ENCODE assay signal across 20 mouse cellular contexts in genomic region chr11:35177564-35177963, GRCm38 (mm10). TPM values are rescaled to one million over a fixed set of nuclear protein-coding genes. Genes with fewer than 3 reads are reported as not detected.
DNase-seq lines count a peak whose midpoint lies in the region; ATAC-seq and TF ChIP-seq lines count a peak whose summit lies in the region.
"Had no signal": no experiment of that assay in that cellular context is flagged by ENCODE, and none has a peak within 500 bp of the region (broad histone marks: within the 10 kb centered on the region; RNA-seq: fewer than 3 reads in every experiment).

No protein-coding gene starts in this region.

- no peak overlapping the region for H3K4me2 ChIP-seq in lung, embryonic 14.5 days
- H3K4me2 ChIP-seq: hindbrain, embryonic 12.5 days had no signal

- 0 out of 2 replicates have a peak, but pooled peaks cover 1% of the 10 kb centered on the region for H3K36me3 ChIP-seq in lung, embryonic 14.5 days (ENCODE audit: insufficient read depth)
- H3K36me3 ChIP-seq: embryonic facial prominence, embryonic 15.5 days; forebrain, embryonic 10.5 days; hindbrain, embryonic 12.5 days had no signal

- H3K27me3 ChIP-seq in lung, embryonic 14.5 days (ENCODE audit: insufficient read depth, low read length), result no peaks in the 10 kb centered on the region
- H3K27me3 ChIP-seq: CH12.LX; embryonic facial prominence, embryonic 15.5 days had no signal

- H3K9me3 ChIP-seq in lung, embryonic 14.5 days (ENCODE audit: low read depth, low read length), result no peaks in the 10 kb centered on the region
- H3K9me3 ChIP-seq: embryonic facial prominence, embryonic 15.5 days; forebrain, embryonic 10.5 days; hindbrain, embryonic 12.5 days had no signal

- no peak for TF ChIP-seq CTCF in lung, embryonic 14.5 days (IDR thresholded peaks at IDR 0.05; ENCODE audit: low read depth)
- no peak for TF ChIP-seq CTCF in lung, adult 2 months (IDR thresholded peaks at IDR 0.05; ENCODE audit: insufficient read depth, low read length)

- DNase-seq in lung, embryonic 14.5 days, result peak; percentile 77
- no peak for DNase-seq in lung, adult 2 months
- peak; percentile 66 for DNase-seq in lung, postnatal 10 days
- peak; percentile 29 to 67 for DNase-seq in lung, postnatal 4 days
- DNase-seq in MN1 (ENCODE audit: low spot score), result no peak
- DNase-seq in spleen, postnatal 14 days (ENCODE audit: low spot score in 2 of 2), result no peak
- DNase-seq: adrenal gland, adult 2 months; adrenal gland, postnatal 25 days; cerebellum, adult 2 months; cerebellum, postnatal 10 days; gastrocnemius, postnatal 36 days; heart, adult 11 months; heart, postnatal 10 days; heart, postnatal 4 days had no signal

- no peak overlapping the region for H3K27ac ChIP-seq in lung, embryonic 14.5 days (ENCODE audit: low read depth)
- H3K27ac ChIP-seq: embryonic facial prominence, embryonic 15.5 days; forebrain, embryonic 10.5 days; hindbrain, embryonic 12.5 days had no signal

- peaks cover 6% of the 10 kb centered on the region; the same call in 1 of the 2 replicates for H3K4me1 ChIP-seq in lung, embryonic 14.5 days (ENCODE audit: insufficient read depth)
- no peaks in the 10 kb centered on the region; the same call in 1 of the 2 replicates for H3K4me1 ChIP-seq in lung, adult 2 months (ENCODE audit: control insufficient read depth, insufficient read depth, low read length)

- H3K9ac ChIP-seq in lung, embryonic 14.5 days, result no peak overlapping the region
- H3K9ac ChIP-seq: embryonic facial prominence, embryonic 15.5 days; hindbrain, embryonic 12.5 days had no signal

- ATAC-seq in lung, embryonic 14.5 days (ENCODE audit: insufficient read depth), result no peak
- ATAC-seq: forebrain, embryonic 14.5 days had no signal

- no peak overlapping the region for H3K4me3 ChIP-seq in lung, embryonic 14.5 days (ENCODE audit: low read depth, low read length)
- no peak overlapping the region for H3K4me3 ChIP-seq in lung, adult 2 months (replicated peaks; ENCODE audit: extremely low read depth, low read depth, low read length)
- H3K4me3 ChIP-seq: embryonic facial prominence, embryonic 15.5 days; erythroblast, embryonic 14.5 days; forebrain, embryonic 10.5 days; hindbrain, embryonic 12.5 days had no signal

- 57% methylated on average over 7 of the region's 7 CpGs for WGBS in lung, embryonic 14.5 days
- 72% methylated on average over 7 of the region's 7 CpGs for WGBS in lung, adult 2 months

- no peak for TF ChIP-seq POLR2A in lung, adult 2 months (IDR thresholded peaks at IDR 0.05; ENCODE audit: borderline replicate concordance, extremely low read depth, low read depth, low read length)

RNA-seq across cellular contexts. Expression of gene Slit3, which starts 56.5 kb away (rescaled TPM):
- polyA plus RNA-seq in lung, embryonic 14.5 days (2014; fragmentation: Nextera tagmentation; extraction: Ambion mirVana), result 32.1 and 37.3 TPM in 2 replicates
- 69.7 and 72.5 TPM in 2 replicates for polyA plus RNA-seq in lung, adult 2 months (2012; rRNA removed)
- polyA plus RNA-seq: erythroblast, embryonic 14.5 days had no signal

Comparison
In these comparisons a context has a peak if more than half of its experiments do, and no peak if none do; other contexts are left out.
1. DNase-seq: peak in lung, embryonic 14.5 days (single experiment), lung, postnatal 10 days (single experiment) and lung, postnatal 4 days (2 of 2); none in lung, adult 2 months (single experiment), MN1 (single experiment) and spleen, postnatal 14 days (0 of 2).